Mouse (Mus musculus) forebrain, embryonic 15.5 days (tissue): ENCODE measurements around the gene Ablim2. TPM values are rescaled to one million over a fixed set of nuclear protein-coding genes. Genes with fewer than 3 reads are reported as not detected.

ENCODE experiments used
- polyA plus RNA-seq: library from polyadenylated mRNA; unstranded; fragments of >200 nt; fragmentation: Nextera tagmentation; extraction: Ambion mirVana; gene quantifications from 2 replicates; pipeline ENCODE4 v1.2.1, GENCODE M21; 2015

Gene Ablim2
- polyA plus RNA-seq, 1 experiment from 2014 or later, result 8.5 TPM

Other genes starting within 250 kb of the Ablim2 start
- 1.2 and 1.6 TPM in 2 replicates for gene Cpz, start 232.2 kb upstream of the Ablim2 start, polyA plus RNA-seq
- gene Trmt44, start 182.8 kb upstream of the Ablim2 start, polyA plus RNA-seq, result 8.3 and 8.7 TPM in 2 replicates
- gene Acox3, start 174.8 kb upstream of the Ablim2 start, polyA plus RNA-seq, result 14.0 and 15.5 TPM in 2 replicates
- gene Htra3, start 78.1 kb upstream of the Ablim2 start, polyA plus RNA-seq, result 9.6 and 10.9 TPM in 2 replicates
- 1.5 and 1.9 TPM in 2 replicates for gene Sh3tc1, start 17.9 kb upstream of the Ablim2 start, polyA plus RNA-seq
- 52.5 and 55.7 TPM in 2 replicates for gene Afap1, start 135.4 kb downstream of the Ablim2 start, polyA plus RNA-seq